Mouse (Mus musculus) midbrain, postnatal 0 days (tissue): ENCODE measurements at regions not wholly inside any gene's neighbourhood (a gene's known extent, or its start where the extent isn't known, plus 50 kb on each side); places are given as distances from the start of the nearest gene placed in this dataset.
"Not testable (repeated sequence)": the region's sequence is repeated elsewhere in the genome, so short reads cannot be mapped to it uniquely, and the experiment has no call there.

ENCODE experiments used
- ATAC-seq: fragments of 200-750 bp; cut with Nextera tagmentation; 2 replicates; pipeline ENCODE4 v1.8.0; 2017; ENCODE audit warnings: moderate number of reproducible peaks, mild to moderate bottlenecking, moderate TSS enrichment, moderate library complexity; ENCODE audit not compliant: low FRiP score
- DNase-seq: peaks from one replicate; pipeline ENCODE4 v3.0.0-alpha.2; 2015; ENCODE audit warnings: low spot score
- H3K27ac ChIP-seq: fragments of 300-500 bp; sonication (generic); 2 replicates; pipeline ENCODE4 v1.5.1; 2014; ENCODE audit warnings: low read depth, mild to moderate bottlenecking, low read length, mixed read lengths
- H3K27me3 ChIP-seq: fragments of 300-500 bp; sonication (generic); 2 replicates; pipeline ENCODE4 v1.6.1; 2014; ENCODE audit warnings: low read length, control low read depth, mixed read lengths; ENCODE audit not compliant: insufficient read depth
- H3K36me3 ChIP-seq: fragments of 300-500 bp; sonication (generic); 2 replicates; pipeline ENCODE4 v1.6.1; 2014; ENCODE audit warnings: low read length, control low read depth, mixed read lengths; ENCODE audit not compliant: insufficient read depth
- H3K4me1 ChIP-seq: fragments of 300-500 bp; sonication (generic); 2 replicates; pipeline ENCODE4 v1.6.1; 2014; ENCODE audit warnings: mild to moderate bottlenecking, control low read depth, antibody characterized with exemption, low read length, mixed read lengths; ENCODE audit not compliant: insufficient read depth
- H3K4me2 ChIP-seq: fragments of 300-500 bp; sonication (generic); 2 replicates; pipeline ENCODE4 v1.6.1; 2014; ENCODE audit warnings: low read depth, mild to moderate bottlenecking, low read length, mixed read lengths; ENCODE audit not compliant: poor library complexity, severe bottlenecking
- H3K4me3 ChIP-seq: fragments of 300-500 bp; sonication (generic); 2 replicates; pipeline ENCODE4 v1.5.1; 2014; ENCODE audit warnings: low read depth, mild to moderate bottlenecking, low read length, moderate library complexity
- H3K9ac ChIP-seq: fragments of 300-500 bp; sonication (generic); replicated peaks from 2 replicates; pipeline ENCODE4 v1.6.1; 2014; ENCODE audit warnings: mild to moderate bottlenecking, low read length, moderate library complexity, mixed read lengths; ENCODE audit not compliant: poor library complexity, severe bottlenecking
- H3K9me3 ChIP-seq: fragments of 300-500 bp; sonication (generic); 2 replicates; pipeline ENCODE4 v1.6.1; 2016; ENCODE audit warnings: low read length, control low read depth
- CTCF ChIP-seq: IDR thresholded peaks from 2 replicates; pipeline ENCODE4 v1.5.1; 2016; ENCODE audit warnings: antibody characterized with exemption, mild to moderate bottlenecking
- WGBS: fragments of 180-500 bp; shearing (Covaris S2); extraction: QIAGEN DNeasy Blood & Tissue Kit; methylation state at CpG from one replicate; pipeline ENCODE4 v1.1.7; 2014; 5-methylcytosine and 5-hydroxymethylcytosine counted together

DNA sequence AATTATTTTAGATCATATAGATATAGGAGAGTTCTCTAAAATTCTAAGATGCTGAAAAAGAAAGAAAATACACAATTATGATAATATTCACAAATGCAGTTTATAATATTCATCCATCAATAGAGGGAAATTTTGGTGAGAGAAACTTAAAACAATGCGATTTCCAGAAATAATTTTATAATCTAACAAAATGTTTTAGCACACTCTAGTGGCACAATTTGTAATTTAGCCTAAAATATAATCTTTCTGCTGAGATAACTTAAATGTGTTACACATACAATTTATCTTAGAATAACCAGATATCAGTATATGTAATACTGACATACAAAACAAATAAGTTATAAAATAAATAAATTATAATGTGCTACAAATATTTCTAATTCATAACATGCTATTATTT, 159.5 kb upstream of the Klhl4 start:
- ATAC-seq: no peak
- Histone ChIP-seq H3K27me3 (no peaks in the 10 kb centered on the region), H3K36me3 (no peaks in the 10 kb centered on the region), H3K27ac (no peak overlapping the region), H3K4me2 (no peak overlapping the region), H3K9ac (no peak overlapping the region), H3K4me1 (no peaks in the 10 kb centered on the region), H3K9me3 (no peaks in the 10 kb centered on the region), H3K4me3 (no peak overlapping the region)
- peak; percentile 50 for TF ChIP-seq CTCF
- WGBS: 59% methylated on average over 1 of the region's 1 CpGs
- DNase-seq: no peak

DNA sequence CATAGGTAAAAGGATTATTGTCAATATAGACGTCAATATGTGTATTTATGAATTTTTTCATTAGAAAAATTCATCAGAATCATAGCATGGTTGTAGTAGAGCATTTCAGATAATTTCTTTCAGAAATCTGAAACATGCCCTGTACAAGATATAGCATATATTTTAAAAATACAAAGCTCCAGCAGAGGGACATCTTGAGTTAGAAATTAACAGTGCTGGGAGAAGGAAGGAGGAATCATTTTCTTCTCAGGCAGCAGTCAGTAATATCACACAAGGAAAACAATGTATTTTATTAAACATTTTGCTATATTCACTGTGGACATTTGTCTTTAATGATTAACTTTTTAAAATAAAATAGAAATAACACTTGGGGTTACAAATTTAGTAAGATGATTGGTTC, 149.8 kb upstream of the Klhl4 start:
- H3K4me1 ChIP-seq: no peaks in the 10 kb centered on the region
- H3K27me3 ChIP-seq: no peaks in the 10 kb centered on the region
- no peak overlapping the region for H3K27ac ChIP-seq
- peak; percentile 59 for TF ChIP-seq CTCF
- no peak for ATAC-seq
- no peaks in the 10 kb centered on the region for H3K9me3 ChIP-seq
- H3K36me3 ChIP-seq: no peaks in the 10 kb centered on the region
- H3K4me3 ChIP-seq: no peak overlapping the region
- peak; percentile 24 for DNase-seq
- no peak overlapping the region for H3K9ac ChIP-seq
- no peak overlapping the region for H3K4me2 ChIP-seq
- WGBS: 33% methylated on average over 1 of the region's 1 CpGs

DNA sequence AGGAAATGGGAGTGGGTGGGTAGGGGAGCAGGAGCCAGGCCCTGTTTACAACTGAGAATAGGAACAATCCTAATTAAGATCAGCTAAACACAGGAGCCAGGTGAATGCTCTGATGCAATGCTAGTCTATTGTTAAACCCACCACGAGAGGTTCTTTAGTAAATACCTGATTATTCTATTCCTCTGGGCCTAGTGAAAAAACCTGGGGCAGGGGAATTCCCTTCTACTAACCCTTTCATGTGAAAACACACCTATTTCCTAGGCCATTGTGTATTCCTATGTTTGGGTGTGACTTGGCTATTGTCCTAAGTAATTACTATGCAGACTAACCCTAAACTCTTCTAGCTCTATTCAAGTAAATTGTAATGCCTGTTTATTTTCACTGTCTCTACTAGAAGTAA, 138.0 kb upstream of the Klhl4 start:
- H3K9me3 ChIP-seq, H3K27me3 ChIP-seq, H3K36me3 ChIP-seq, ATAC-seq, H3K9ac ChIP-seq, H3K4me2 ChIP-seq, H3K27ac ChIP-seq, DNase-seq, H3K4me3 ChIP-seq, H3K4me1 ChIP-seq: not testable (repeated sequence)
- 57% methylated on average over 1 of the region's 1 CpGs for WGBS

DNA sequence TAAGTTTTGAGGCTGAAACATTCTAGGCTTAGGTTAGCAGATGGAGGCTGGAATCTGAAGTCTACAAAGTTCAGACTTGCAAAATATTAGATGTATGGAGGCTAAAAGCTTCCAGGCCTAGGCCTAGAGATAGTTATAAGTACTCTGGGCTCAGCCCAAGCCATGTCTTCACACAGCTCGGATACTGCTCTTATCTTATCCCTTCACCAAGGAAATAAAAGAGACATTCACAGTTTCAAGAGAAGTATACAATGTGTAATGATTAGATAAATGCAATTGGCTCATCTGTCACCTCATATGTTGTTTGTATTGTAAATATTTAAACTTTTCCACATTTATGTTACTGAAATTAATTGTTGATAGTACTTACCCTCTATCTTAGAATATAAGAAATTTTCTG, 114.9 kb upstream of the Klhl4 start:
- H3K27me3 ChIP-seq: no peaks in the 10 kb centered on the region
- H3K4me1 ChIP-seq: no peaks in the 10 kb centered on the region
- DNase-seq (no peak), ATAC-seq (no peak)
- H3K9me3 ChIP-seq: no peaks in the 10 kb centered on the region
- H3K4me2 ChIP-seq: no peak overlapping the region
- WGBS: 72% methylated on average over 1 of the region's 1 CpGs
- H3K27ac ChIP-seq: no peak overlapping the region
- no peak for TF ChIP-seq CTCF
- H3K36me3 ChIP-seq: no peaks in the 10 kb centered on the region
- no peak overlapping the region for H3K9ac ChIP-seq
- no peak overlapping the region for H3K4me3 ChIP-seq
